Mouse (Mus musculus): ENCODE data around the gene Hist4h4.

The Hist4h4 gene

GRCm38 (mm10) chr6:136781377-136781986 is 22.7 kb downstream of the Hist4h4 start, which contains the start of gene Gucy2c:
Gucy2c (minus strand) TSS chr6:136781765.
- no peak for DNase-seq

DNA sequence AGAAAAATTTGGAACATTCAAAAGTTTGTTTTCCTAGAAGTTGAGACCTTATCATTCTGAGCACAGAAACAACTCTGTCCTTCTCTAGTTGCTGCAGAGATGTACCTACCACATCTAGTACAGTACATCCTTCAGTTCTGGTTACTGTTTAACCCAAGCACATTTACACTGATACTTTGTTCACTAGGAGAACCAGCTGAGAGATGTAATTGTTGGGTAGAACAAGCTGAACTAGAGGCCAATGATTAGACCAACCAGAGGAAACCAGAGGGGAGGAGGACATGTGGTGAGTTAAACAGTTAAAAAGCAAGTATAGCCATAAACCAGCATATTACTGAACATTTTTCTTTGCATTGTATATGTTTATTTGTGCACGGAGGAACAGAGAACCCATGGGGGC is 27.8 kb downstream of the Hist4h4 start:
- DNase-seq: no peak

DNA sequence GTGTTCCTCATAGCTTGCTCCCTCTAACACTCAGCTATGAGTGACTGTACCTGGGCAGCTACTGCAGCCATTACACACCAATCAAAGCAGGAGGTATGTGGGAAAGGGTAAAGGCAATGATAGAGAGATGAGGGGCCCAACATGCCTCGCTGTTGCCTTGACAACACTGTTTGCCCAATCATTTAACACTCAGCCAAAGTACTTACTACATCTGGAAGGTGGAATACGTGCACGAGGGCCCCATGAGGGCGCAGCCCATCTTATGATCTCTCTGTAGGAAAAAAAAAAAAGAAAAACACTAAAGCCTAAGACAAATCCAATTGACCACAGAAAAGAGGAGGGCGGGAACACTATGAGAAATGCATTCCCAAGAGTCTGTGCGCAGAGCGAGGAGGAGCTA is 34.4 kb downstream of the Hist4h4 start:
- no peak for DNase-seq

GRCm38 (mm10) chr6:136769143-136769542 is 35.1 kb downstream of the Hist4h4 start:
- DNase-seq: no peak

GRCm38 (mm10) chr6:136763912-136764311 is 40.3 kb downstream of the Hist4h4 start:
- DNase-seq: no peak
